Mouse (Mus musculus): ENCODE measurements at regions not wholly inside any gene's neighbourhood (a gene's known extent, or its start where the extent isn't known, plus 50 kb on each side); places are given as distances from the start of the nearest gene placed in this dataset.

DNA sequence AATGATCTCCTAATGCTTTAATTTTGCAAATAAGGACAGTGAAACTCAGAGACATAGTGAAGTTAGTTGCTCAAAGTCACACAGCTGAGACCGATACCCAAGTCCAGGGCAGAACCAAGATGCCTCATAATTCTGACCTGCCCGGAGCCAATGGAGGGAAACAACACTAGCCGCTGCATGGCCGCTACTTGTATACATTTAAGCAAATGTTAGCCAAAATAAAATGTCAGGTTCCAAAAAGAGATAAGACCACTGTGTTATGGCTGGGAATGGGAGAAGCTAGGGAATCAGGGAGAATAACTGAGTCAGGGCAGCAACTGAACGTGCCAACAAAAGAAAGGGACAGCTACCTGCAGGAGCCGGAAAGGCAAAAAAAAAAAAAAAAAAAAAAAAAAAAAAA is 97.4 kb downstream of the Dad1 start:
- Histone ChIP-seq H3K9me3 (replicated peaks; ENCODE audit: control insufficient read depth, low read length) (no peaks in the 10 kb centered on the region), H3K4me3 (ENCODE audit: low read depth, low read length) (no peak overlapping the region), H3K4me2 (ENCODE audit: low read depth, low read length) (no peak overlapping the region), H3K27ac (ENCODE audit: low read length) (no peak overlapping the region), H3K9ac (ENCODE audit: low read depth, low read length) (no peak overlapping the region), H3K4me1 (ENCODE audit: control insufficient read depth, low read depth, low read length) (peaks cover 17% of the 10 kb centered on the region), H3K36me3 (ENCODE audit: control insufficient read depth, insufficient read depth) (no peaks in the 10 kb centered on the region), H3K27me3 (ENCODE audit: control insufficient read depth, insufficient read depth, low read depth, low read length) (no peaks in the 10 kb centered on the region)
- 74% methylated on average over 6 of the region's 6 CpGs for WGBS (ENCODE audit: insufficient replicate concordance)
- ATAC-seq (ENCODE audit: low read depth), result no peak

GRCm38 (mm10) chr14:54152485-54153235 is 101.2 kb downstream of the Dad1 start:
- no peaks in the 10 kb centered on the region for H3K27me3 ChIP-seq (ENCODE audit: control insufficient read depth, insufficient read depth, low read depth, low read length)
- peaks cover 20% of the 10 kb centered on the region for H3K4me1 ChIP-seq (ENCODE audit: control insufficient read depth, low read depth, low read length)
- H3K4me3 ChIP-seq (ENCODE audit: low read depth, low read length), result no peak overlapping the region
- no peaks in the 10 kb centered on the region for H3K9me3 ChIP-seq (replicated peaks; ENCODE audit: control insufficient read depth, low read length)
- peak overlapping the region; percentile 47; the same call in 1 of the 2 replicates for H3K27ac ChIP-seq (ENCODE audit: low read length)
- H3K9ac ChIP-seq (ENCODE audit: low read depth, low read length), result no peak overlapping the region
- ATAC-seq (ENCODE audit: low read depth), result peak; percentile 94
- no peaks in the 10 kb centered on the region for H3K36me3 ChIP-seq (ENCODE audit: control insufficient read depth, insufficient read depth)
- WGBS (ENCODE audit: insufficient replicate concordance), result 15% methylated on average over 6 of the region's 6 CpGs
- H3K4me2 ChIP-seq (ENCODE audit: low read depth, low read length), result no peak overlapping the region; the same call in 1 of the 2 replicates

DNA sequence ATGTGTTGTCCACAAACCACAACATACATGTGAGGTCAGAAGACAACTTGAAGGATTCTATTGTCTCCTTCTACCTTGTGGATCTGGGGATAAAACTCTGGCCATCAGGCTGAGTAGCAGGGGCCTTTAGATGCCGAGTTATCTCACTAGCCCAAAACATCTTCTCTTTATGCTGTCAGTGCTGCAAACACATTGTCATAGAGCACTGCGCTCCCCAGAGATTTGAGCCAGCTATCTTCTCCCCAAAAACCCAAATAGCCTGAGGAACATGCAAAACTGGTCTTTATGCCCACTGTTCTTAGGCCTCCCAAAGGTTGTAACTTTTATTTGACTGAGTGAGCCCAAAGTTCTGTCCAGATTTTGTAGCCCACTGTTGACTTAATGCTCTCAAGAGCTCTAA is 102.0 kb downstream of the Dad1 start:
- no peaks in the 10 kb centered on the region for H3K27me3 ChIP-seq (ENCODE audit: control insufficient read depth, insufficient read depth, low read depth, low read length)
- H3K9ac ChIP-seq (ENCODE audit: low read depth, low read length), result no peak overlapping the region
- 56% methylated on average over 2 of the region's 2 CpGs for WGBS (ENCODE audit: insufficient replicate concordance)
- no peaks in the 10 kb centered on the region for H3K9me3 ChIP-seq (replicated peaks; ENCODE audit: control insufficient read depth, low read length)
- peak overlapping the region; percentile 47 for H3K27ac ChIP-seq (ENCODE audit: low read length)
- H3K4me1 ChIP-seq (ENCODE audit: control insufficient read depth, low read depth, low read length), result peaks cover 20% of the 10 kb centered on the region
- H3K36me3 ChIP-seq (ENCODE audit: control insufficient read depth, insufficient read depth), result no peaks in the 10 kb centered on the region
- no peak for ATAC-seq (ENCODE audit: low read depth)
- no peak overlapping the region for H3K4me3 ChIP-seq (ENCODE audit: low read depth, low read length)
- H3K4me2 ChIP-seq (ENCODE audit: low read depth, low read length), result no peak overlapping the region

- ATAC-seq (ENCODE audit: low read depth), result no peak
- H3K9ac ChIP-seq (ENCODE audit: low read depth, low read length), result no peak overlapping the region
- 71% methylated on average over 3 of the region's 3 CpGs for WGBS (ENCODE audit: insufficient replicate concordance)
- H3K27me3 ChIP-seq (ENCODE audit: control insufficient read depth, insufficient read depth, low read depth, low read length), result no peaks in the 10 kb centered on the region
- peaks cover 20% of the 10 kb centered on the region for H3K4me1 ChIP-seq (ENCODE audit: control insufficient read depth, low read depth, low read length)
- no peak overlapping the region for H3K4me2 ChIP-seq (ENCODE audit: low read depth, low read length)
- no peaks in the 10 kb centered on the region for H3K36me3 ChIP-seq (ENCODE audit: control insufficient read depth, insufficient read depth)
- no peak overlapping the region for H3K4me3 ChIP-seq (ENCODE audit: low read depth, low read length)
- H3K27ac ChIP-seq (ENCODE audit: low read length), result no peak overlapping the region
- no peaks in the 10 kb centered on the region for H3K9me3 ChIP-seq (replicated peaks; ENCODE audit: control insufficient read depth, low read length)
These were observed 102.6 kb downstream of the Dad1 start for GRCm38 (mm10) chr14:54151272-54151671.

GRCm38 (mm10) chr14:54150221-54150620 is 103.7 kb downstream of the Dad1 start:
- 76% methylated on average over 5 of the region's 5 CpGs for WGBS (ENCODE audit: insufficient replicate concordance)
- no peaks in the 10 kb centered on the region for H3K36me3 ChIP-seq (ENCODE audit: control insufficient read depth, insufficient read depth)
- no peaks in the 10 kb centered on the region for H3K9me3 ChIP-seq (replicated peaks; ENCODE audit: control insufficient read depth, low read length)
- H3K4me3 ChIP-seq (ENCODE audit: low read depth, low read length), result no peak overlapping the region
- no peak for ATAC-seq (ENCODE audit: low read depth)
- H3K4me2 ChIP-seq (ENCODE audit: low read depth, low read length), result no peak overlapping the region
- peaks cover 20% of the 10 kb centered on the region for H3K4me1 ChIP-seq (ENCODE audit: control insufficient read depth, low read depth, low read length)
- H3K27me3 ChIP-seq (ENCODE audit: control insufficient read depth, insufficient read depth, low read depth, low read length), result no peaks in the 10 kb centered on the region
- H3K9ac ChIP-seq (ENCODE audit: low read depth, low read length), result no peak overlapping the region
- H3K27ac ChIP-seq (ENCODE audit: low read length), result no peak overlapping the region

DNA sequence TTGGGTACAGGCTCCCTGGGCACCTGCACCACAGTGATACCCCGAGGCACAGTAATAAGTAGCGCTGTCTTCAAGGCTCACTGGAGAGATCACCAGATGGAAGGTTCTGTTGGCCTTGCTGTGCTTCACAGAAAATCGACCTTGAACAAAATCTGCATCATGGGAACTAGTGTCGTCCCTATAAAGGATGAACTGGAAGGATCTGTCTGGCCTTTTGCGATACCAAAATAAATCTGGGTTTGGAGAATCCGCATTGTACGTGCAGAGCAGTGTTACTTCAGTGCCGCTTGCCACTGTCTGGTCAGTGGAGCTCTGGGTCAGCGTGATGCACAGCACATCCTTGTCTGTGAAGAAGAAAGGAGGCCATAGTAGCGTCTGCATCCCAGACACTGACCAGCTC is 105.3 kb downstream of the Dad1 start:
- Histone ChIP-seq H3K27me3 (ENCODE audit: control insufficient read depth, insufficient read depth, low read depth, low read length) (no peaks in the 10 kb centered on the region), H3K4me3 (ENCODE audit: low read depth, low read length) (no peak overlapping the region), H3K4me2 (ENCODE audit: low read depth, low read length) (no peak overlapping the region), H3K27ac (ENCODE audit: low read length) (no peak overlapping the region), H3K9me3 (replicated peaks; ENCODE audit: control insufficient read depth, low read length) (no peaks in the 10 kb centered on the region), H3K36me3 (ENCODE audit: control insufficient read depth, insufficient read depth) (no peaks in the 10 kb centered on the region), H3K9ac (ENCODE audit: low read depth, low read length) (no peak overlapping the region), H3K4me1 (ENCODE audit: control insufficient read depth, low read depth, low read length) (peaks cover 20% of the 10 kb centered on the region)
- WGBS (ENCODE audit: insufficient replicate concordance), result 75% methylated on average over 10 of the region's 10 CpGs
- ATAC-seq (ENCODE audit: low read depth), result no peak

GRCm38 (mm10) chr14:54148121-54148520 is 105.8 kb downstream of the Dad1 start:
- no peak overlapping the region for H3K9ac ChIP-seq (ENCODE audit: low read depth, low read length)
- 42% methylated on average over 4 of the region's 4 CpGs for WGBS (ENCODE audit: insufficient replicate concordance)
- H3K4me1 ChIP-seq (ENCODE audit: control insufficient read depth, low read depth, low read length), result peaks cover 17% of the 10 kb centered on the region
- H3K27me3 ChIP-seq (ENCODE audit: control insufficient read depth, insufficient read depth, low read depth, low read length), result no peaks in the 10 kb centered on the region
- no peaks in the 10 kb centered on the region for H3K9me3 ChIP-seq (replicated peaks; ENCODE audit: control insufficient read depth, low read length)
- H3K4me3 ChIP-seq (ENCODE audit: low read depth, low read length), result no peak overlapping the region
- ATAC-seq (ENCODE audit: low read depth), result no peak
- H3K27ac ChIP-seq (ENCODE audit: low read length), result no peak overlapping the region
- no peak overlapping the region for H3K4me2 ChIP-seq (ENCODE audit: low read depth, low read length)
- no peaks in the 10 kb centered on the region for H3K36me3 ChIP-seq (ENCODE audit: control insufficient read depth, insufficient read depth)

- H3K27ac ChIP-seq (ENCODE audit: low read length), result no peak overlapping the region
- H3K4me3 ChIP-seq (ENCODE audit: low read depth, low read length), result no peak overlapping the region
- no peaks in the 10 kb centered on the region for H3K9me3 ChIP-seq (replicated peaks; ENCODE audit: control insufficient read depth, low read length)
- H3K4me2 ChIP-seq (ENCODE audit: low read depth, low read length), result no peak overlapping the region
- no peak overlapping the region for H3K9ac ChIP-seq (ENCODE audit: low read depth, low read length)
- no peaks in the 10 kb centered on the region for H3K36me3 ChIP-seq (ENCODE audit: control insufficient read depth, insufficient read depth)
- WGBS (ENCODE audit: insufficient replicate concordance), result 67% methylated on average over 6 of the region's 7 CpGs
- ATAC-seq (ENCODE audit: low read depth), result no peak
- no peaks in the 10 kb centered on the region for H3K27me3 ChIP-seq (ENCODE audit: control insufficient read depth, insufficient read depth, low read depth, low read length)
- H3K4me1 ChIP-seq (ENCODE audit: control insufficient read depth, low read depth, low read length), result peaks cover 11% of the 10 kb centered on the region
These were observed 106.4 kb downstream of the Dad1 start for GRCm38 (mm10) chr14:54147546-54147945.

GRCm38 (mm10) chr14:54145743-54146741 is 107.9 kb downstream of the Dad1 start:
- Histone ChIP-seq H3K27me3 (ENCODE audit: control insufficient read depth, insufficient read depth, low read depth, low read length) (no peaks in the 10 kb centered on the region), H3K27ac (ENCODE audit: low read length) (no peak overlapping the region), H3K9me3 (replicated peaks; ENCODE audit: control insufficient read depth, low read length) (no peaks in the 10 kb centered on the region), H3K36me3 (ENCODE audit: control insufficient read depth, insufficient read depth) (no peaks in the 10 kb centered on the region), H3K4me2 (ENCODE audit: low read depth, low read length) (no peak overlapping the region), H3K4me3 (ENCODE audit: low read depth, low read length) (no peak overlapping the region), H3K9ac (ENCODE audit: low read depth, low read length) (no peak overlapping the region), H3K4me1 (ENCODE audit: control insufficient read depth, low read depth, low read length) (no peaks in the 10 kb centered on the region)
- ATAC-seq (ENCODE audit: low read depth), result no peak
- WGBS (ENCODE audit: insufficient replicate concordance), result 50% methylated on average over 11 of the region's 11 CpGs
